Mouse (Mus musculus): ENCODE measurements around the gene Snx1. TPM values are rescaled to one million over a fixed set of nuclear protein-coding genes. Genes with fewer than 3 reads are reported as not detected.

Snx1 gene
- total and polyA plus RNA-seq, 3 experiments = 83.9 to 189 (median 113) TPM

GRCm38 (mm10) chr9:66068056-66068455 lies 58.3 kb downstream of the Snx1 start:
- H3K36me3 ChIP-seq (ENCODE audit: control insufficient read depth in 1 of 2, insufficient read depth in 2 of 2, low read length in 2 of 2) = peaks cover 5% of the 10 kb centered on the region in 2 experiments
- no peaks in the 10 kb centered on the region for H3K9me3 ChIP-seq (replicated peaks; ENCODE audit: insufficient read depth, low read length)
- H3K27ac ChIP-seq (ENCODE audit: control insufficient read depth, low read depth, low read length) = no peak overlapping the region
- DNase-seq (ENCODE audit: low read depth, low spot score) = no peak
- peaks cover 0 to 6% of the 10 kb centered on the region in 2 experiments; a peak in 2 of 4 replicates for H3K4me1 ChIP-seq (ENCODE audit: control insufficient read depth in 1 of 2, insufficient read depth in 2 of 2, low read length in 2 of 2)
- TF ChIP-seq SIN3A (IDR thresholded peaks at IDR 0.05; ENCODE audit: low read length) = no peak
- peak; percentile 40; the same call in 1 of the 2 replicates for TF ChIP-seq GATA1 (IDR thresholded peaks at IDR 0.05; ENCODE audit: low read depth, low read length)
- H3K79me2 ChIP-seq (ENCODE audit: control insufficient read depth, insufficient read depth, low read length, poor library complexity) = no peaks in the 10 kb centered on the region
- no peaks in the 10 kb centered on the region for H3K27me3 ChIP-seq (ENCODE audit: control insufficient read depth in 1 of 2, insufficient read depth in 2 of 2, low read length in 2 of 2)
- no peak overlapping the region for H3K9ac ChIP-seq (ENCODE audit: control insufficient read depth, low read depth, low read length, poor library complexity, severe bottlenecking)
- H3K4me3 ChIP-seq (ENCODE audit: control insufficient read depth in 1 of 2, insufficient read depth in 1 of 2, low read depth in 2 of 2, low read length in 2 of 2) = no peak overlapping the region

- peaks cover 5 to 8% of the 10 kb centered on the region in 2 experiments for H3K36me3 ChIP-seq (ENCODE audit: control insufficient read depth in 1 of 2, insufficient read depth in 2 of 2, low read length in 2 of 2)
Measured at GRCm38 (mm10) chr9:66067542-66067941, 58.8 kb downstream of the Snx1 start.

GRCm38 (mm10) chr9:66066791-66067190 lies 59.6 kb downstream of the Snx1 start:
- Histone ChIP-seq H3K27me3 (ENCODE audit: control insufficient read depth in 1 of 2, insufficient read depth in 2 of 2, low read length in 2 of 2) (no peaks in the 10 kb centered on the region), H3K9me3 (replicated peaks; ENCODE audit: insufficient read depth, low read length) (no peaks in the 10 kb centered on the region), H3K4me3 (ENCODE audit: control insufficient read depth in 1 of 2, insufficient read depth in 1 of 2, low read depth in 2 of 2, low read length in 2 of 2) (no peak overlapping the region), H3K4me1 (ENCODE audit: control insufficient read depth in 1 of 2, insufficient read depth in 2 of 2, low read length in 2 of 2) (peaks cover 0 to 6% of the 10 kb centered on the region in 2 experiments; a peak in 2 of 4 replicates), H3K79me2 (ENCODE audit: control insufficient read depth, insufficient read depth, low read length, poor library complexity) (no peaks in the 10 kb centered on the region), H3K27ac (ENCODE audit: control insufficient read depth, low read depth, low read length) (no peak overlapping the region), H3K36me3 (ENCODE audit: control insufficient read depth in 1 of 2, insufficient read depth in 2 of 2, low read length in 2 of 2) (peaks cover 5 to 8% of the 10 kb centered on the region in 2 experiments), H3K9ac (ENCODE audit: control insufficient read depth, low read depth, low read length, poor library complexity, severe bottlenecking) (no peak overlapping the region)
- no peak for DNase-seq (ENCODE audit: low read depth, low spot score)
- no peak for TF ChIP-seq GATA1 (IDR thresholded peaks at IDR 0.05; ENCODE audit: low read depth, low read length)
- no peak for TF ChIP-seq POLR2AphosphoS5 (IDR thresholded peaks at IDR 0.05; ENCODE audit: borderline replicate concordance, low read depth, low read length)
- TF ChIP-seq MYC (IDR thresholded peaks at IDR 0.05; ENCODE audit: low read depth, low read length) = no peak
- no peak for TF ChIP-seq TAL1 (IDR thresholded peaks at IDR 0.05; ENCODE audit: low read length)
- no peak for TF ChIP-seq ZKSCAN1 (IDR thresholded peaks at IDR 0.05; ENCODE audit: low read depth, low read length)
- no peak for TF ChIP-seq KAT2A (conservative IDR thresholded peaks at IDR 0.05; ENCODE audit: low read depth, low read length)
- no peak for TF ChIP-seq SIN3A (IDR thresholded peaks at IDR 0.05; ENCODE audit: low read length)
- TF ChIP-seq TCF12 (IDR thresholded peaks at IDR 0.05; ENCODE audit: low read depth, low read length) = no peak
- TF ChIP-seq USF1 (IDR thresholded peaks at IDR 0.05; ENCODE audit: low read depth, low read length) = no peak
- TF ChIP-seq POLR2A (IDR thresholded peaks at IDR 0.05; ENCODE audit: control insufficient read depth in 1 of 2, insufficient read depth in 1 of 2, low read depth in 1 of 2, low read length in 2 of 2, poor library complexity in 1 of 2) = no peak
- no peak for TF ChIP-seq CTCF (IDR thresholded peaks at IDR 0.05 in 2 of 3, conservative IDR thresholded peaks at IDR 0.05 in 1 of 3; ENCODE audit: control insufficient read depth in 1 of 3, insufficient read depth in 1 of 3, low read depth in 2 of 3, low read length in 3 of 3, poor library complexity in 1 of 3, severe bottlenecking in 1 of 3)
- no peak for TF ChIP-seq NRF1 (IDR thresholded peaks at IDR 0.05; ENCODE audit: insufficient read depth, low read depth, low read length, poor library complexity, severe bottlenecking)
- TF ChIP-seq TBP (IDR thresholded peaks at IDR 0.05; ENCODE audit: low read depth, low read length) = no peak

More at GRCm38 (mm10) chr9:66067542-66067941, 58.8 kb downstream of the Snx1 start:
- no peaks in the 10 kb centered on the region for H3K79me2 ChIP-seq (ENCODE audit: control insufficient read depth, insufficient read depth, low read length, poor library complexity)
- peaks cover 0 to 6% of the 10 kb centered on the region in 2 experiments; a peak in 2 of 4 replicates for H3K4me1 ChIP-seq (ENCODE audit: control insufficient read depth in 1 of 2, insufficient read depth in 2 of 2, low read length in 2 of 2)
- TF ChIP-seq POLR2AphosphoS2 (IDR thresholded peaks at IDR 0.05; ENCODE audit: low read length) (0 out of 2 replicates have a peak, but pooled peaks have one; percentile 12), SMC3 (IDR thresholded peaks at IDR 0.05; ENCODE audit: low read depth, low read length) (peak; percentile 52; the same call in 1 of the 2 replicates), MAZ (IDR thresholded peaks at IDR 0.05; ENCODE audit: low read depth, low read length) (no peak), RAD21 (IDR thresholded peaks at IDR 0.05; ENCODE audit: low read depth, low read length) (peak; percentile 48), UBTF (IDR thresholded peaks at IDR 0.05; ENCODE audit: borderline replicate concordance, insufficient read depth, low read depth, low read length) (no peak), CTCF (IDR thresholded peaks at IDR 0.05 in 2 of 3, conservative IDR thresholded peaks at IDR 0.05 in 1 of 3; ENCODE audit: control insufficient read depth in 1 of 3, insufficient read depth in 1 of 3, low read depth in 2 of 3, low read length in 3 of 3, poor library complexity in 1 of 3, severe bottlenecking in 1 of 3) (peak; percentile 45 to 61 (median 60))
- no peaks in the 10 kb centered on the region for H3K9me3 ChIP-seq (replicated peaks; ENCODE audit: insufficient read depth, low read length)
- DNase-seq (ENCODE audit: low read depth, low spot score) = peak; percentile 52
- no peak overlapping the region for H3K4me3 ChIP-seq (ENCODE audit: control insufficient read depth in 1 of 2, insufficient read depth in 1 of 2, low read depth in 2 of 2, low read length in 2 of 2)
- H3K9ac ChIP-seq (ENCODE audit: control insufficient read depth, low read depth, low read length, poor library complexity, severe bottlenecking) = no peak overlapping the region
- no peaks in the 10 kb centered on the region for H3K27me3 ChIP-seq (ENCODE audit: control insufficient read depth in 1 of 2, insufficient read depth in 2 of 2, low read length in 2 of 2)
- H3K27ac ChIP-seq (ENCODE audit: control insufficient read depth, low read depth, low read length) = no peak overlapping the region
